Mouse (Mus musculus) cerebellum, adult 11 months (tissue): ENCODE measurements around the gene Ostm1.

ENCODE experiments used
- DNase-seq: peaks from one replicate; pipeline ENCODE4 v3.0.0; 2022

Ostm1 gene

DNA sequence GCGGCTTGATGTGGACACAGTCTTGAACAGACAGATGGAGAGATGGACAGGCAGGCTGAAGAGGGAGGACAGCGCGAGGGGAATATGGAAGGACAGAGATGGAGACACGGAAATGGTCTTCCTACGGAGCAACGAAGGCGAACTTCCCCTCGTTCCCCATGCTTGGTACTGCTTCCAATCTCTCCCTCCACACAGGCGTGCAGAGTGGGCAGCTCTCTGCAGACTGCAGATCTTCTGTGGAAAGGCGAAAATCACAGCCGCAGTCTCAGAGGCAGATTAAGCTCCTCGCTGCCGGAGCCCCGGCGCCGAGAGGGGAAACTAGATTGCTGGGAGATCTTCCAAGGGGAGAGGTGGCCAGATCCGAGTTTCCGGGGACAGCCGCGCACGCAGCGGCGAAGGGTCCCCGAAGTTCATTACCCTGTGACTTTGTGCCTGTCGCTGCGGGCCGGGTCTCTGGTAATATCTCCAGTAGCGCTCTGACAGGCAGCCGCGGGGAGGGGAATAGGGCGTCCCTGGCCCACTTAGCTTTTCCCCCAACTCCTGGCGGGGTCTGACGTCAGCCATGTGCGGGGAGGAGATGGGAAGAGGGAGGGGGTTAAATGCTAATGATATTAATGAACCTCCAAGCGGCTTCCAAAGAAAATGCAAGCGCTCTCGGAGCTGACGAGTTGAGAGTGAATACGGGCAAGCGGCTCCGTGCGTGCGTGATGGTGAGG, at the start of gene Ostm1, which contains the start of gene Nr2e1:
Gene Ostm1, plus strand, starts transcription at position 666 of the 716 bp plus-strand sequence.
Gene Nr2e1, minus strand, starts transcription at position 476 of the 716 bp plus-strand sequence.
- DNase-seq: peak; percentile 15

GRCm38 (mm10) chr10:42533836-42534453, 49.7 kb upstream of the Ostm1 start:
- DNase-seq: no peak

DNA sequence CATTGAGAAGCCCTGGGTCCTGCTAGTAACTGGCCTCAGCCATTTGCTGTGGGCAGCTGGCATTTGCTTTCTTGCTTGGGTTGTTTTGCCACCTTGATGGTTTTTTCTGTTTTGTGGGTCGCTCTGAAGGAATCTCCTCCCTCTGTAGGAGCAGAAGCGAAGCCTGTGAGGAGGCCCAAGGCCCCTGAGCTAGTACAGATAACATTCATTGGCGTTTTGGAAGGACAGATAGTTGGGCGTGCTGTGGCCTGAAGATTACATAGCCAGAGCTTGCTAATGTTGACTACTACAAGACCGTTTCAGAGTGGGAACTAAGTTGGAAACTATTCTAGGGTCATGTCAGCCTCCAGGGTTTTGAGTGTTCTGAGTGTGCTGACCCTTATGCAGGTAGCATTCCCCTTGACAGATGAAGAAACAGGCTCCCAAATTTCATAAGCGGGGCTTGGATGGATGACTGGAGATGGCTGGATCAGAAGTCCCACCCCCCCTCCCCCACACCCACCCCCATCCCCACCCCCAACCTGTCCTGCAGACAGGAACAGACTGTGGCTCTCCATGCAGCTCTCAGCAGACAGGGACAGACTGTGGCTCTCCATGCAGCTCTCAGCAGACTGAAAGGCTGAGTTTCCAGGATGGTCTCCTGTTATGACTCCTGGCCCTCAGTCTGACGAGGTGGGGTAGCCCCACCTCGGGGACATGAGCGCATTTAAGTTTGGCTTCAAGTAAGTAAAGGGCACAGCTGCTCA, 45.9 kb upstream of the Ostm1 start:
- DNase-seq: no peak

GRCm38 (mm10) chr10:42545707-42546503, 37.7 kb upstream of the Ostm1 start:
- DNase-seq: no peak

DNA sequence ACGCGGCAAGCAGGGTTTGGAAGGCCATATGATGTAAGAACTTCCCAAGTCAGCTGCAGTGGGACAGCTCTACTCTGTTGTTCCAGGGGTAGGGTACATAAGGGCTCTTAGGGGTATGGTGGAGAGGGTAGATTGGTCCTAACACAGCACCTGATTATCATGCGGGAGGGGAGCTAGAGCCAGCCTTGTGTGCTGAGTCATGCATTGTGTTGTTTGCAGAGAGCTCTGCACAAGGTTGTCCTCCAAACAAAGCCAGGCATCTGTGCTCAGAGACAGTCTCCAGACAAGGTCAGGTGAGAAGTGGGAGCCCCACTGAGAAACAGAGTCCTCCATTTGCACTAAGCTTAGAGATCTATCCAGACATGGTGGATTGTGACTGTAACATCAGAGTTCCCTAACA, 37.1 kb upstream of the Ostm1 start:
- DNase-seq: no peak

DNA sequence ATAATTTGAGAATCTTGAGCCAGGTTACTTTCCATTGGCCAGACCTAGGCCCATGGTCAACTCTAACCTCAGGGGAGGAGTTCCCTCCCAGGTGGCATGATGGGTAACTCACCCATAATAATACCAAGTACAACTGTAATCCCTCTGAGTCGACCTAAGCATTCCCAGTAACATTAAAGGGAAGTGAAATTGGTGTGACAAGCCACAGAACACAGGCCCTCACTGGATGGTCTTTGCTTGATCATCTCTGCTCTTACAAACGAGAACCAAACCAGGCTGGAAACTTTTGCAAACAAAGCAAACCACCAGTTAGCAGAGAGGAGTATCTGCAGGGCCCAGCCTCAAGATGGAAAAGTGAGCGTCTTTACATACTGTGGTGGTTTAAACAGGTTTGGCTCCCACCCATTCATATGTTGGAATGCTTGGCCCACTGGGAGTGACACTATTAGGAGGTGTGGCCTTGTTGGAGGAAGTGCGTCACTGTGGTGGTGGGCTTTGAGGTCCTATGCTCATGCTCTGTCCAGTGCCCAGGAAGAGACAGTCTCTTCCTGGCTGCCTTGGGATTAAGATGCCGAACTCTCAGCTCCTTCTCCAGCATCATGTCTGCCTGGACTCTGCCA, 23.9 kb upstream of the Ostm1 start:
- no peak for DNase-seq

- DNase-seq: no peak
These were observed 21.4 kb upstream of the Ostm1 start for GRCm38 (mm10) chr10:42562272-42562671.

DNA sequence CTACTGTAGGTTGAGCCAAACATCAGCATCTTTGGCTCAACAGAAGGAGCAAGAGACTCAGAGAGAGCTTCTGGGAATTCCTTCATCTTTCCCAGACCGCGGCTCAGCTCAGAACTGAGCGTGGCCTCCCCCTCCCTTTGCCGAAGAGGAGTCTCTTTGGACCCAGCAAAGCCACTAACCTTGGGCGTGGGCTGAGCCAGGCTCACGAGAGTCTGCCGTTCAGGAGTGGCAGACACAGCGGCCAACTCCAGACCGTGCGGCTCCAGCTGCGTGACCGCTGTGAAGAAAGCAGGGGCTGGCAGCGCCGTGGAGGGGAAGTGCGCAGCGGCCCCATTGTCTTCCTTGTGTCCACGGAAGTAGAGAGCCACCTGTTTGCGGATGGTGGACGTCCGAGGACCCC, 11.1 kb upstream of the Ostm1 start:
- DNase-seq: no peak

DNA sequence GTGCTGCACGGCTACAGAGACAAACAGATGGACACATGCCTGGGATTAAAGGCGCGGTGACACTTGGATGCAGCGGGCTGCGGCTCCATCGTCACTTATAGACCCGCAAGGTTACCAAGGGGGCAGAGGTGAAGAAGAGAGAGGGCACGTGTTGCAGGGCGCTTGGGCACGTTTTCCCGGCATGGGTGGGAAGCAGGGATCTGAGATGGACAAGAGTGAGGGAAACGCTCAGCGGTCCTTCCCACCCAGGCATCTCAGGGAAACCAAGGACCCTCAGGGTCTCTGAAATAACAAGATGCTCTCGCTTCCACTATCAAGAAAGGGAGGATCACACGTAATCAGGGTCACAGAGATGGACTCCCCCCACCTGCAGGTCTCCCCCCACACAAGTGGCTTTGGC, 10.7 kb upstream of the Ostm1 start:
- DNase-seq: no peak

- DNase-seq: no peak
These were observed 9.0 kb upstream of the Ostm1 start for GRCm38 (mm10) chr10:42574639-42575038.

- no peak for DNase-seq
These were observed 5.9 kb upstream of the Ostm1 start for GRCm38 (mm10) chr10:42577525-42578280.

DNA sequence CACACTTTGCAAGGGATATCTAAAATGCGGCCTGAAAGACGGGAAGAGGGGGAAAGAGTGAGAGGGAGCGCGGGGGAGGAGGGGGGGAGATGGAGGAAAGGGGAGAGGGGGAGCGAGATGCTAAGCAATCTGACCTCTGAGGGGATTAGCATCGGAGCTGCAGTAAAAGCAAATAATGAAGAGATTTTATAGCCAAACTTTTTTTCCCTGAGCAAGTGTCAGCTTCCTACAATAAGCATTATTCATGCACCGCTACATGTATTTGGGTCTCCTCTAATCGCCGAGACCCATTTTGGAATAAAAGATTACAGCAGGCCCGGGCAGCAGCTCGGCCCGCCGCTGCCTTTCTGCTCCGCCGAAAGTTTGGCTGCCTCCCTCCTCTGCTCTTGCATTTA, 5.3 kb upstream of the Ostm1 start:
- no peak for DNase-seq

GRCm38 (mm10) chr10:42578698-42579474, 4.7 kb upstream of the Ostm1 start:
- no peak for DNase-seq

GRCm38 (mm10) chr10:42579475-42580130, 4.0 kb upstream of the Ostm1 start:
- no peak for DNase-seq

DNA sequence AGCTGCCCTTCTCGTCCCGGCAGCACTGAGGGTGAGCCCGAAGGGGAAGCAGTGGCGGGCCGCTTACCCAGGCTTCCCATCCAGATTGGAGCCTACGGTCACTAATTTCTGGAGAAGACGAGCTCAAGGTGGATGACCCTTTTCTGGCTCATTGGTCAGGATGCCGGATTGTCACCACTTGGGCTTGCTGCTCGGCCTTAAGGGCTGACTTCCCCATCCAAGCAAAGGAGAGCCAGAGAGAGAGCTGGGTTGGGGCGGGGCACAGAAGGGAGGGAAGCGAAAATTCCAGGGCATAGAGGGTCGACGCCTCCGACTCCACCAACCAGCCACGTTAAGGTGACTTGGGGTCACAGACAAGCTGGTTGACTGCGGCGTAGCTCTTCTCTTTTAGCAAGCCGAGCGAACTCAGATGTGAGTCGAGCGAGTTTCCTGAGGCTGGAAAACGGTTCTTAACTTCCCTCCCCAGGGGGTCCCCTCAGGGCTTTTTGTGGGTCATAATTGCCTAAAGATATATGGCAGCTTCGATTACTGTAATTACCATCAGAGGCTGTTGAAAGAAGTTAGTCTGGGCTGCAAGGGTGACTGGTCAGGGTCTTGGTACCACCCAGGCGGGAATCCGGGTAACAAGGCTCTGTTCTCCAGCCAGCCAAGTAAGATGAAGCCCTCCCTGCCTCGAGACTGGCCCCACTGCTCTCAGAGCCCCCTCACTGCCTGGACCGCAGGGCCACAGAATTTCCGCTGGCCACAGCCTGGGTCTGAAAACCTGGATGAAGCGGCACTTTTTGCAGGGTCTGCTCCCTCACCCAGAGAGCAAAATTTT, 3.3 kb upstream of the Ostm1 start:
- DNase-seq: no peak

DNA sequence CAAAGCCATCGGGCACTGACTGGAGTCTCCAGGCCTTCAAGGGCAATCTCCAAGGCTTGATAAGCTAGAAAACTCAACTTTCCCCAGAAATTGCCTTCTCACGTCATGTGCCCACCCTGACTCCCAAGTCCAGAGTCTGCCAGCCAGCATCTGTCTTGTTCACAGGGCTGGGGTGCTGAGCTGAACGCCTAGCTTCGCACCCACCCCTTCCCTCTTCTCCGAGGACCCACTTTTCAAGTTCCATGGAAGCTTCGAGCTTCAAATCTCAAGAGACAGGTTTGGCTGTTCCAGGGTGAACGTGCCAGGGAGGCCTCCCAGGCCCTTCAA, 2.7 kb upstream of the Ostm1 start:
- DNase-seq: no peak

- DNase-seq: no peak
These were observed 1.7 kb upstream of the Ostm1 start for GRCm38 (mm10) chr10:42581694-42582565.

GRCm38 (mm10) chr10:42582566-42583110, 984 bp upstream of the Ostm1 start:
- DNase-seq: no peak
